Mouse (Mus musculus) spleen, adult 2 months (tissue): ENCODE results near the gene Appbp2. TPM values are rescaled to one million over a fixed set of nuclear protein-coding genes. Genes with fewer than 3 reads are reported as not detected.

Experiments used
- DNase-seq, 2 experiments: peaks; one replicate each; pipeline versions ENCODE4 v3.0.0 to v3.0.0-alpha.2; 2012 to 2021; ENCODE audit warnings: low spot score in 2 of 2, low read depth in 1 of 2
- H3K27ac ChIP-seq: fragments of 200-500 bp; 2 replicates; pipeline ENCODE4 v1.5.1; 2012; ENCODE audit warnings: low read length, inconsistent platforms; ENCODE audit not compliant: insufficient read depth
- H3K27me3 ChIP-seq: fragments of 200-500 bp; 2 replicates; pipeline ENCODE4 v1.6.1; 2012; ENCODE audit warnings: mild to moderate bottlenecking, moderate library complexity, low read length, inconsistent platforms; ENCODE audit not compliant: control insufficient read depth, insufficient read depth
- H3K36me3 ChIP-seq: fragments of 200-500 bp; 2 replicates; pipeline ENCODE4 v1.6.1; 2012; ENCODE audit warnings: mild to moderate bottlenecking, low read length, inconsistent platforms; ENCODE audit not compliant: control insufficient read depth, insufficient read depth
- H3K4me1 ChIP-seq: fragments of 200-500 bp; 2 replicates; pipeline ENCODE4 v1.6.1; 2011; ENCODE audit warnings: inconsistent platforms; ENCODE audit not compliant: control insufficient read depth, insufficient read depth, insufficient read length
- H3K4me3 ChIP-seq: fragments of 200-500 bp; 2 replicates; pipeline ENCODE4 v1.5.1; 2011; ENCODE audit warnings: mild to moderate bottlenecking, inconsistent platforms; ENCODE audit not compliant: insufficient read depth, insufficient read length; ENCODE audit errors: extremely low read depth
- CTCF ChIP-seq: fragments of 200-500 bp; IDR thresholded peaks from 2 replicates; pipeline ENCODE4 v1.5.1; 2011; ENCODE audit warnings: mild to moderate bottlenecking, inconsistent platforms; ENCODE audit not compliant: insufficient read depth, insufficient read length, insufficient replicate concordance; ENCODE audit errors: extremely low read depth
- POLR2A ChIP-seq: fragments of 200-500 bp; IDR thresholded peaks from 2 replicates; pipeline ENCODE4 v1.6.1; 2011; ENCODE audit warnings: low read depth, low read length, inconsistent platforms
- WGBS: fragments of 180-500 bp; shearing (Covaris S2); methylation state at CpG from one replicate; pipeline ENCODE4 v1.1.7; 2018; 5-methylcytosine and 5-hydroxymethylcytosine counted together
- polyA plus RNA-seq: library from polyadenylated mRNA; depleted of rRNA; stranded (reverse); fragments of >200 nt; gene quantifications from 2 replicates; pipeline ENCODE4 v1.2.3, GENCODE M21; 2012

Appbp2 gene
- polyA plus RNA-seq, 1 experiment = 5.7 TPM

DNA sequence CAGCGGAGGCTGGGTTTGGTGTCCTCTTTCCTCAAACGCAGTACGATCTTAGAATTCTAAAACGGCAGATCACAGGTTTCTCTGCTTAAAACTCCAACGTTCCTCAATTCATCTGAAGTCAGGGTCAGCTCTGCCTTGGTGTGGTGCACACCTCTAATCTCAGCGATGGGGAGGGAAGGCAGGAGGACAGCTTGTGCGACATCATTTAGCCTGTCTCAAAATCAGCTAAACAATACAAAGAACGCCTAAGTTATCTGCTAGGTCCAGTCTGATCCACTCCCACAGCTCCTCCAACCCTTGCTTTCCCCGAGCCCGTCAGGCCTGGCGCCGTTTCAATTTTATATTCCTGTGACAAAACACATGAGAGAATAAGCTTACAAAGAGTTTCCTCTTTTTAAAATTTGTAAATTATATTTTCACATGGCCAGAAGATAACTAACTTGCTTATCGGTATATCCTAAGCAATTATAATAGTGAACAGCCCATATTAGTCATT lies 51.6 kb downstream of the Appbp2 start:
- Histone ChIP-seq H3K36me3 (no peaks in the 10 kb centered on the region), H3K4me1 (no peaks in the 10 kb centered on the region), H3K27ac (no peak overlapping the region), H3K27me3 (no peaks in the 10 kb centered on the region), H3K4me3 (0 out of 2 replicates have a peak overlapping the region, but pooled peaks have one; percentile 35)
- DNase-seq = no peak
- TF ChIP-seq CTCF (no peak), POLR2A (no peak)
- WGBS = 30% methylated on average over 13 of the region's 13 CpGs

DNA sequence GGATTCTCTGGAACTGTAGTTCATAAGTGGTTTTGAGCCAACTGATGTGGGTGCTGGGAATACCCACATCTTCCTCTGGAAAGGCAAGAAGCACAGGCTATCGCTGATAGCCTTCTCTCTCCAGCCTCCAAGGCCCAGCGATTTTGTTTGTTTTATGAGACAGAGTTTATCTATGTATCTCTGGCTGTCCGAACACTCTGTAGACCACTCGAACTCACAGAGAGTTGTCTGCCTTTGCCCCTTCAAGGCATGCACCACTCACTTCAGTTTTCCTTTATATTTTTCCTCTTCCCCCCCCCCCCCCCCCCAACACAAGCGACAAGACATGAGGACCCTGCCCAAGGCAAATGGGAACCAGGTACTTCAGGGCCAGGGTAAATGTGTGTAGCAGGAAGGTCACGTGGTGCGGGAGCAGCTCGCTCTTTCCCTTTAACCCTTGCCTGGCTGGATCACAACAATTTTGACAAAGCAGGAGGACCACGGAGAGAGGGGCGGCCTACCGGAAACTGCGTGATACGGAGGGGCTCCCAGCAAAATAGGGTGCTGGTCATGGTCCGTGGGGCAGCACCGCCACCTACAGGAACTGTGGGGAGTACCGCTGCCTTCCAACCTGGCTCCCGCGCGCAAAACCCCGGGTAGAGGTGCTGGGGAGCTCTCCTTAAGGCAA lies 52.2 kb downstream of the Appbp2 start:
- Histone ChIP-seq H3K27ac (no peak overlapping the region), H3K36me3 (no peaks in the 10 kb centered on the region), H3K27me3 (no peaks in the 10 kb centered on the region), H3K4me1 (no peaks in the 10 kb centered on the region), H3K4me3 (peak overlapping the region; percentile 35)
- DNase-seq = peak; percentile 15 to 45
- TF ChIP-seq CTCF = peak; percentile 76
- no peak for TF ChIP-seq POLR2A
- 10% methylated on average over 20 of the region's 20 CpGs for WGBS

DNA sequence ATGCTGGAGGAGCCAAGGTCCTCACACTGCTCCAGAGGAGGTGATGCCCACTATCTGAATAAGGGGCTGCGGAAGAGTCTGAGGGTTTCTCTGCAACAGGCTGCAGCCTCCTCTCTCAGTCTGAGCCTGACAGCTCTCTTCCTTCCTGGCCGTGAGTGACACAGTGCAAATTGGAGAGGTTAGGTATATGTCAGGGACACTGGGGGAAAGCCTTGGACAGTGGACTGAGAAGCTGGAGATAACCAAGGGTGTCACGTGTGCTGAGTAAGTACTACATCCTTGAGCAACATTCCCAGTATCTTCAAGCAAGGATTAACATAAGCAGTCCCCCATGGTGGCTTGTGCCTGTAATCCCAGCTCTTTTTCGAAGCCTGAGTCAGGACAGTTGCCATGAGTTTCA lies 56.5 kb downstream of the Appbp2 start:
- Histone ChIP-seq H3K27ac (no peak overlapping the region), H3K4me3 (no peak overlapping the region), H3K27me3 (no peaks in the 10 kb centered on the region), H3K36me3 (no peaks in the 10 kb centered on the region), H3K4me1 (no peaks in the 10 kb centered on the region)
- TF ChIP-seq CTCF (no peak), POLR2A (no peak)
- DNase-seq = no peak
- WGBS = 80% methylated on average over 4 of the region's 4 CpGs

- Histone ChIP-seq H3K4me3 (no peak overlapping the region), H3K4me1 (no peaks in the 10 kb centered on the region), H3K36me3 (no peaks in the 10 kb centered on the region), H3K27ac (no peak overlapping the region), H3K27me3 (no peaks in the 10 kb centered on the region)
- DNase-seq = no peak
- WGBS = 77% methylated on average over 6 of the region's 6 CpGs
- no peak for TF ChIP-seq CTCF
- TF ChIP-seq POLR2A = no peak
Observed at GRCm38 (mm10) chr11:85177761-85178160, 57.2 kb downstream of the Appbp2 start.

DNA sequence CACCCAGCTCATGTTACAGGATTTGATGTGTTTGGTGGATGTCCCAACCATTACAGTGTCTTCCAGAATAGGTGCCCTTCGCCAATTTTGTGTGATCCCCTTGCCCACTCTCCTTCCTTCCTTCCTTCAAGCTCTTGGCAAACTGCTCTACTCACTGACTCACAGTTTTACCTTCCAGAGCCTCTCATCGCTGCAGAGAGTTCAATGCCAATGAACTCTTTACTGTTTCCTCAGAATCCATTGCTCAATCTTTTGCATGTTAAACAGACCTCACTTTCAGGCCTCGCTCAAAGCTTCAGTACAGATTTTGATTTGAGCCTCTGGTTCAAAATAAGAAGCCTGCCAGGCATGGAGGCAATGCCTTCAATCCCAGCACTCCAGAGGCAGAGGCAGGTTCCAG lies 59.0 kb downstream of the Appbp2 start:
- Histone ChIP-seq H3K27me3 (no peaks in the 10 kb centered on the region), H3K4me1 (no peaks in the 10 kb centered on the region), H3K36me3 (no peaks in the 10 kb centered on the region), H3K27ac (no peak overlapping the region), H3K4me3 (no peak overlapping the region)
- no peak for TF ChIP-seq POLR2A
- no peak for TF ChIP-seq CTCF
- no peak for DNase-seq
- WGBS = 77% methylated on average over 3 of the region's 3 CpGs

GRCm38 (mm10) chr11:85170833-85171232 lies 64.1 kb downstream of the Appbp2 start:
- no peak for DNase-seq
- TF ChIP-seq POLR2A (no peak), CTCF (no peak)
- Histone ChIP-seq H3K27me3 (no peaks in the 10 kb centered on the region), H3K4me3 (no peak overlapping the region), H3K27ac (no peak overlapping the region), H3K36me3 (no peaks in the 10 kb centered on the region), H3K4me1 (no peaks in the 10 kb centered on the region; the same call in 1 of the 2 replicates)
- WGBS = 65% methylated on average over 2 of the region's 2 CpGs
